Mouse (Mus musculus) B cell, adult (primary cell): ENCODE measurements around the gene Gm4187. TPM values are rescaled to one million over a fixed set of nuclear protein-coding genes. Genes with fewer than 3 reads are reported as not detected.

ENCODE experiments used
- total RNA-seq: library from RNA; stranded (reverse); gene quantifications from 4 replicates; pipeline ENCODE4 v1.2.4, GENCODE M21; 2023; ENCODE audit not compliant: inconsistent age

Gene Gm4187
- total RNA-seq: not detected in 4 replicates

GRCm38 (mm10) chr7:22329617-22330016 is at the start of gene Gm4187:
Gm4187 (minus strand) TSS chr7:22329717.

DNA sequence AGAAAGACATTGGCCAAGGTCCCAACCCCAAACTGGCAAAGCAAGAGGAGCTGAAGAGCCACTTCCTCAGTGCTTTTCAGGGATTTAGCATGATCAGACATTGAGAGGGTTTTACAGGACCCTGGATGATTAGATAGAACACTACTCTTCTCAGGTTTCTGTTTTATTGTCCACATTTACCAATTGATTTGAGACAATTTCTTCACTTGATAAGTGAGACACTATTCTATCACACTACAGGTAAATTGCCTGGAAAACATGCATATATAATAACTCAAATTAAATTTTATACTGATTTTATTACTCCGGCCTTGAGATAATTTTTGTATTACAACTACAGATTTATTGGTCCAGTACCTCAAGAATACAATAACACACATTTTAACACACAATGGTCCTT is 41.4 kb upstream of the Gm4187 start, which contains the start of gene Gm8660:
TSS of gene Gm8660 (minus strand) at position 101 of the 400 bp plus-strand sequence.

Other genes starting within 250 kb of the Gm4187 start
- not detected in 4 replicates for gene Gm16451, start 211.5 kb downstream of the Gm4187 start, total RNA-seq
- not detected in 4 replicates for gene Gm10666, start 195.0 kb downstream of the Gm4187 start, total RNA-seq
- not detected in 4 replicates for gene Vmn1r142, start 165.7 kb downstream of the Gm4187 start, total RNA-seq
- gene Vmn1r143, start 140.3 kb downstream of the Gm4187 start, total RNA-seq: not detected in 4 replicates
- not detected in 4 replicates for gene Gm8653, start 128.5 kb downstream of the Gm4187 start, total RNA-seq
- gene Gm8453, start 100.2 kb downstream of the Gm4187 start, total RNA-seq: not detected in 4 replicates
- not detected in 4 replicates for gene Gm8660, start 41.3 kb upstream of the Gm4187 start, total RNA-seq
- gene Vmn1r148, start 83.9 kb upstream of the Gm4187 start, total RNA-seq: not detected in 4 replicates
- not detected in 4 replicates for gene Vmn1r149, start 108.5 kb upstream of the Gm4187 start, total RNA-seq
- gene Gm10665, start 134.4 kb upstream of the Gm4187 start, total RNA-seq: not detected in 4 replicates
- gene Vmn1r151, start 170.0 kb upstream of the Gm4187 start, total RNA-seq: not detected in 4 replicates
- gene Vmn1r152, start 193.2 kb upstream of the Gm4187 start, total RNA-seq: not detected in 4 replicates
- not detected in 4 replicates for gene Gm8677, start 205.2 kb upstream of the Gm4187 start, total RNA-seq
- gene Gm4201, start 235.6 kb upstream of the Gm4187 start, total RNA-seq: not detected in 4 replicates